Mouse (Mus musculus) embryonic fibroblast, embryonic 13.5 days (primary cell): Measurements from ENCODE around the gene Tdrkh.

Experiments
- CTCF ChIP-seq: IDR thresholded peaks from 2 replicates; pipeline ENCODE4 v1.5.1; 2011; ENCODE audit warnings: mild to moderate bottlenecking, control low read depth, low read length, moderate library complexity, borderline replicate concordance; ENCODE audit not compliant: insufficient read depth
- POLR2A ChIP-seq: IDR thresholded peaks from 2 replicates; pipeline ENCODE4 v1.6.1; 2011; ENCODE audit warnings: low read depth, mild to moderate bottlenecking, control low read depth, low read length, moderate library complexity

DNA sequence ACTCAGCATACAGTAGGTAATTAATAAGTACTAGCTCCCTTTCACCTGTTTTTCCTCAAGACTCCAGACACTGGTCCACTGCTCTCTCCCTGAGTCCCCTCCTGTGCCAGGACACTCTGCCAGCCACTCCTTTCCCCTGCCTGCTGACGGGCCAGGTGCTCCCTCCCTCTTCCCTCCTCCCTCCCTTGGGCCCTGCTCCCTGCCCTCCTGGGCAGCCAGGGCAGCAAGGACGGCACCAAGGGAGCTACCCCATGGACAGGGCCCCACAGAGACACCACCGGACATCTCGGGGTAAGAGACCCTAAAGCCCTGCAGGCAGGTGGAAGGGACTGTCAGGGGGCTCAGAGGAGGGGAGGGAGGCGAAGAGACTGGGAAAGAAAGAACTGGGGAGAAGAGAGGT, 40.4 kb upstream of the Tdrkh start, which contains the start of gene Rorc:
- no peak for TF ChIP-seq CTCF
- no peak for TF ChIP-seq POLR2A
